Mouse (Mus musculus): ENCODE results near the gene Adcy1.
"Not testable (repeated sequence)": the region's sequence is repeated elsewhere in the genome, so short reads cannot be mapped to it uniquely, and the experiment has no call there.

The Adcy1 gene

GRCm38 (mm10) chr11:7214342-7214660 lies 151.0 kb downstream of the Adcy1 start:
- DNase-seq (ENCODE audit: low read depth, low spot score) = no peak

GRCm38 (mm10) chr11:7214761-7215160 lies 151.5 kb downstream of the Adcy1 start:
- no peak for DNase-seq (ENCODE audit: low read depth, low spot score)

- peak; percentile 83 for DNase-seq (ENCODE audit: low read depth, low spot score)
Observed at GRCm38 (mm10) chr11:7215703-7216102, 152.4 kb downstream of the Adcy1 start.

- not testable (repeated sequence) for DNase-seq (ENCODE audit: low read depth, low spot score)
Observed at GRCm38 (mm10) chr11:7221826-7222225, 158.5 kb downstream of the Adcy1 start.

- DNase-seq (ENCODE audit: low read depth, low spot score) = no peak
Observed at GRCm38 (mm10) chr11:7226200-7226599, 162.9 kb downstream of the Adcy1 start.

- DNase-seq (ENCODE audit: low read depth, low spot score) = peak; percentile 51
Observed at GRCm38 (mm10) chr11:7226810-7227550, 163.7 kb downstream of the Adcy1 start.

GRCm38 (mm10) chr11:7228107-7228506 lies 164.8 kb downstream of the Adcy1 start:
- DNase-seq (ENCODE audit: low read depth, low spot score) = no peak

All from 3T3-L1 (cell line).